Mouse (Mus musculus) MEL (cell line): ENCODE measurements around the gene Adamts1. TPM values are rescaled to one million over a fixed set of nuclear protein-coding genes. Genes with fewer than 3 reads are reported as not detected.

Experiments used
- DNase-seq: peaks from one replicate; pipeline ENCODE4 v3.0.0; 2011; ENCODE audit warnings: low read depth, low spot score
- H3K27ac ChIP-seq: 2 replicates; pipeline ENCODE4 v1.5.1; 2012; ENCODE audit warnings: low read depth, mild to moderate bottlenecking, control low read depth, low read length, moderate library complexity; ENCODE audit not compliant: control insufficient read depth
- H3K27me3 ChIP-seq, 2 experiments: fragments of 150-350 bp in 1 of 2; sonication (generic) in 1 of 2; 2 replicates each; pipeline ENCODE4 v1.6.1; 2012; ENCODE audit warnings: low read length in 2 of 2, mild to moderate bottlenecking in 2 of 2, improper control_type of control experiment in 1 of 2, moderate library complexity in 1 of 2; ENCODE audit not compliant: insufficient read depth in 2 of 2, control insufficient read depth in 1 of 2
- H3K36me3 ChIP-seq, 2 experiments: 2 replicates each; pipeline ENCODE4 v1.6.1; 2012 to 2014; ENCODE audit warnings: low read length in 2 of 2, improper control_type of control experiment in 1 of 2, inconsistent platforms in 1 of 2, mild to moderate bottlenecking in 1 of 2; ENCODE audit not compliant: insufficient read depth in 2 of 2, control insufficient read depth in 1 of 2
- H3K4me1 ChIP-seq, 2 experiments: fragments of 150-350 bp in 1 of 2; sonication (generic) in 1 of 2; 2 replicates each; pipeline ENCODE4 v1.6.1; 2012; ENCODE audit warnings: low read length in 2 of 2, improper control_type of control experiment in 1 of 2, mild to moderate bottlenecking in 1 of 2; ENCODE audit not compliant: insufficient read depth in 2 of 2, control insufficient read depth in 1 of 2
- H3K4me3 ChIP-seq, 2 experiments: fragments of 150-350 bp in 1 of 2; sonication (generic) in 1 of 2; 2 replicates each; pipeline ENCODE4 v1.5.1; 2012; ENCODE audit warnings: low read depth in 2 of 2, low read length in 2 of 2, mild to moderate bottlenecking in 2 of 2, moderate library complexity in 2 of 2, control low read depth in 1 of 2, improper control_type of control experiment in 1 of 2; ENCODE audit not compliant: control insufficient read depth in 1 of 2, insufficient read depth in 1 of 2
- H3K79me2 ChIP-seq: 2 replicates; pipeline ENCODE4 v1.6.1; 2012; ENCODE audit warnings: mild to moderate bottlenecking, low read length, moderate library complexity; ENCODE audit not compliant: control insufficient read depth, poor library complexity, insufficient read depth
- H3K9ac ChIP-seq: 2 replicates; pipeline ENCODE4 v1.6.1; 2012; ENCODE audit warnings: low read depth, mild to moderate bottlenecking, control low read depth, low read length, moderate library complexity; ENCODE audit not compliant: control insufficient read depth, poor library complexity, severe bottlenecking
- H3K9me3 ChIP-seq: fragments of 150-350 bp; sonication (generic); replicated peaks from 2 replicates; pipeline ENCODE4 v1.6.1; 2012; ENCODE audit warnings: mild to moderate bottlenecking, low read length, improper control_type of control experiment, moderate library complexity; ENCODE audit not compliant: insufficient read depth
- BHLHE40 ChIP-seq: IDR thresholded peaks from 2 replicates; pipeline ENCODE4 v1.6.1; 2012; ENCODE audit warnings: low read depth, mild to moderate bottlenecking, inconsistent platforms, low read length, improper control_type of control experiment, borderline replicate concordance
- CHD2 ChIP-seq: IDR thresholded peaks from 2 replicates; pipeline ENCODE4 v1.6.1; 2011; ENCODE audit warnings: low read length, improper control_type of control experiment
- E2F4 ChIP-seq: IDR thresholded peaks from 2 replicates; pipeline ENCODE4 v1.6.1; 2011; ENCODE audit warnings: low read depth, low read length, improper control_type of control experiment, borderline replicate concordance
- ELF1 ChIP-seq: IDR thresholded peaks from 2 replicates; pipeline ENCODE4 v1.6.1; 2014; ENCODE audit warnings: low read depth, mild to moderate bottlenecking, inconsistent platforms, low read length, improper control_type of control experiment, moderate library complexity
- EP300 ChIP-seq, 2 experiments: IDR thresholded peaks; 2 replicates each; pipeline ENCODE4 v1.6.1; 2011; ENCODE audit warnings: improper control_type of control experiment in 2 of 2, low read length in 2 of 2, low read depth in 1 of 2, mild to moderate bottlenecking in 1 of 2
- GATA1 ChIP-seq: IDR thresholded peaks from 2 replicates; pipeline ENCODE4 v1.6.1; 2011; ENCODE audit warnings: low read depth, low read length, improper control_type of control experiment
- JUND ChIP-seq: IDR thresholded peaks from 2 replicates; pipeline ENCODE4 v1.6.1; 2011; ENCODE audit warnings: low read depth, mild to moderate bottlenecking, improper control_type of control experiment, low read length
- KAT2A ChIP-seq: conservative IDR thresholded peaks from 2 replicates; pipeline ENCODE4 v1.6.1; 2012; ENCODE audit warnings: low read depth, low read length, improper control_type of control experiment, inconsistent platforms
- MAFK ChIP-seq: IDR thresholded peaks from 2 replicates; pipeline ENCODE4 v1.6.1; 2011; ENCODE audit warnings: low read depth, mild to moderate bottlenecking, low read length, improper control_type of control experiment, borderline replicate concordance
- MAZ ChIP-seq: IDR thresholded peaks from 2 replicates; pipeline ENCODE4 v1.6.1; 2012; ENCODE audit warnings: low read depth, mild to moderate bottlenecking, inconsistent platforms, low read length, improper control_type of control experiment
- MEF2A ChIP-seq: IDR thresholded peaks from 2 replicates; pipeline ENCODE4 v1.6.1; 2014; ENCODE audit warnings: low read depth, mild to moderate bottlenecking, inconsistent platforms, low read length, improper control_type of control experiment; ENCODE audit not compliant: poor library complexity, insufficient replicate concordance, severe bottlenecking; ENCODE audit errors: extremely low read depth
- POLR2AphosphoS2 ChIP-seq: IDR thresholded peaks from 2 replicates; pipeline ENCODE4 v1.6.1; 2011; ENCODE audit warnings: low read length, improper control_type of control experiment
- POLR2AphosphoS5 ChIP-seq: IDR thresholded peaks from 2 replicates; pipeline ENCODE4 v1.6.1; 2012; ENCODE audit warnings: low read depth, borderline replicate concordance, mild to moderate bottlenecking, inconsistent platforms, low read length, moderate library complexity, mixed read lengths
- SIN3A ChIP-seq: IDR thresholded peaks from 2 replicates; pipeline ENCODE4 v1.6.1; 2012; ENCODE audit warnings: low read length, improper control_type of control experiment, inconsistent platforms
- TAL1 ChIP-seq: IDR thresholded peaks from 2 replicates; pipeline ENCODE4 v1.6.1; 2012; ENCODE audit warnings: mild to moderate bottlenecking, inconsistent platforms, low read length, moderate library complexity, mixed read lengths
- USF1 ChIP-seq: IDR thresholded peaks from 2 replicates; pipeline ENCODE4 v1.6.1; 2014; ENCODE audit warnings: low read depth, mild to moderate bottlenecking, inconsistent platforms, low read length, improper control_type of control experiment, moderate library complexity
- ZC3H11A ChIP-seq: IDR thresholded peaks from 2 replicates; pipeline ENCODE4 v1.6.1; 2012; ENCODE audit warnings: low read depth, mild to moderate bottlenecking, inconsistent platforms, low read length, improper control_type of control experiment
- ZKSCAN1 ChIP-seq: IDR thresholded peaks from 2 replicates; pipeline ENCODE4 v1.6.1; 2012; ENCODE audit warnings: low read depth, mild to moderate bottlenecking, inconsistent platforms, low read length, improper control_type of control experiment, moderate library complexity
- ZNF384 ChIP-seq: IDR thresholded peaks from 2 replicates; pipeline ENCODE4 v1.6.1; 2012; ENCODE audit warnings: low read depth, mild to moderate bottlenecking, inconsistent platforms, low read length, improper control_type of control experiment
- polyA plus RNA-seq, 2 experiments: library from polyadenylated mRNA; stranded (reverse) in 1 of 2; unstranded in 1 of 2; fragments of >175 nt in 1 of 2; fragments of >200 nt in 1 of 2; gene quantifications; 2 replicates each; pipeline versions ENCODE4 v1.2.1 to v1.2.4; 2012; ENCODE audit warnings: low replicate concordance in 2 of 2, low read depth in 1 of 2; ENCODE audit not compliant: insufficient read length in 2 of 2, insufficient read depth in 1 of 2, missing spikeins in 1 of 2
- total RNA-seq: library from RNA; depleted of rRNA; stranded (reverse); fragments of 300-350 nt; gene quantifications from 2 replicates; pipeline ENCODE4 v1.2.3, GENCODE M21; 2012

The Adamts1 gene
- total and polyA plus RNA-seq, 3 experiments = not detected

GRCm38 (mm10) chr16:85801971-85802811, 722 bp downstream of the Adamts1 start:
- Histone ChIP-seq H3K4me3 (no peak overlapping the region), H3K36me3 (no peaks in the 10 kb centered on the region), H3K9ac (no peak overlapping the region), H3K9me3 (no peaks in the 10 kb centered on the region), H3K79me2 (no peaks in the 10 kb centered on the region), H3K4me1 (no peaks in the 10 kb centered on the region), H3K27ac (no peak overlapping the region), H3K27me3 (no peaks in the 10 kb centered on the region)
- DNase-seq = no peak
- TF ChIP-seq JUND (no peak), KAT2A (no peak), E2F4 (no peak), MAZ (no peak), MAFK (no peak), BHLHE40 (no peak), CHD2 (no peak), ZNF384 (no peak), POLR2AphosphoS5 (no peak)

- Histone ChIP-seq H3K79me2 (no peaks in the 10 kb centered on the region), H3K27ac (no peak overlapping the region), H3K4me3 (no peak overlapping the region), H3K4me1 (no peaks in the 10 kb centered on the region), H3K9me3 (no peaks in the 10 kb centered on the region), H3K27me3 (no peaks in the 10 kb centered on the region)
- TF ChIP-seq USF1 (no peak), SIN3A (no peak), MEF2A (no peak), KAT2A (no peak), GATA1 (no peak), POLR2AphosphoS5 (no peak), ELF1 (no peak), E2F4 (no peak), POLR2AphosphoS2 (no peak), ZKSCAN1 (no peak), ZC3H11A (no peak), EP300 (IDR thresholded peaks at IDR 0.05; ENCODE audit: low read depth in 1 of 2, low read length in 2 of 2) (no peak), TAL1 (no peak)
- TF ChIP-seq, all 39 proteins: peak for 0
- no peak for DNase-seq
- H3K9ac ChIP-seq = no peak overlapping the region
- no peaks in the 10 kb centered on the region for H3K36me3 ChIP-seq
Observed at GRCm38 (mm10) chr16:85801252-85801651, 1.7 kb downstream of the Adamts1 start.
